Mouse (Mus musculus): Measurements from ENCODE around the gene Olfr19. TPM values are rescaled to one million over a fixed set of nuclear protein-coding genes. Genes with fewer than 3 reads are reported as not detected.

The Olfr19 gene
- polyA plus RNA-seq, 1 experiment: not detected

DNA sequence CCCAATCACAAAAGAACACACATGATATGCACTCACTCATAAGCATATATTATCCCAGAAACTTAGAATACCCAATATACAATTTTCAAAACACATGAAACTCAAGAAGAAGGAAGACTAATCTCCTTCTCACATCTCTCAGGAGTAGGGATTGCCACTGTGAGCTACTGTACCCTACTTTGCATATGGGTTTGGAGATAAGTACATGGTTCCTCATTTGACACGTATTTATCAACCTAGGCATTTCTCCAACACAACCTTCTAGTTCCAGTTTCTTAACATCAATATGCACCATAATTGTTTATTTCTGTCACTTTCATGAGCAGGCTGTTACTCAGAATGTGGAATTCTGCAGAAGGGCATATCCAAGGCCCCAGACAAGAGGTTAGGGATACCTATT lies 31.1 kb downstream of the Olfr19 start:
- Histone ChIP-seq H3ac (ENCODE audit: control insufficient read depth, insufficient read length) (no peak overlapping the region), H3K79me2 (ENCODE audit: control insufficient read depth, insufficient read depth) (no peaks in the 10 kb centered on the region), H3K27me3 (ENCODE audit: control insufficient read depth, insufficient read depth, insufficient read length) (no peaks in the 10 kb centered on the region), H3K4me3 (no peak overlapping the region), H3K36me3 (ENCODE audit: control insufficient read depth, insufficient read depth) (no peaks in the 10 kb centered on the region), H3K4me2 (ENCODE audit: low read depth) (no peak overlapping the region)
- TF ChIP-seq POLR2A (IDR thresholded peaks at IDR 0.05; ENCODE audit: insufficient read length, low read depth) (no peak), MYOD1 (IDR thresholded peaks at IDR 0.05; ENCODE audit: control insufficient read depth in 1 of 3, insufficient read length in 2 of 3, low read depth in 2 of 3) (no peak), TCF3 (IDR thresholded peaks at IDR 0.05; ENCODE audit: insufficient read length, low read depth) (no peak), SRF (IDR thresholded peaks at IDR 0.05; ENCODE audit: control insufficient read depth, insufficient read length, low read depth) (no peak), MAX (IDR thresholded peaks at IDR 0.05; ENCODE audit: low read depth) (no peak), E2F4 (IDR thresholded peaks at IDR 0.05; ENCODE audit: insufficient read depth) (no peak), MYOG (IDR thresholded peaks at IDR 0.05; ENCODE audit: control insufficient read depth in 1 of 3, insufficient read depth in 1 of 3, insufficient read length in 2 of 3, low read depth in 2 of 3) (no peak), CEBPB (IDR thresholded peaks at IDR 0.05; ENCODE audit: insufficient read depth, poor library complexity, severe bottlenecking) (no peak), TCF12 (IDR thresholded peaks at IDR 0.05; ENCODE audit: insufficient read depth, poor library complexity, severe bottlenecking) (no peak), REST (IDR thresholded peaks at IDR 0.05; ENCODE audit: insufficient read depth, insufficient read length) (no peak), USF1 (IDR thresholded peaks at IDR 0.05; ENCODE audit: low read depth) (no peak)

DNA sequence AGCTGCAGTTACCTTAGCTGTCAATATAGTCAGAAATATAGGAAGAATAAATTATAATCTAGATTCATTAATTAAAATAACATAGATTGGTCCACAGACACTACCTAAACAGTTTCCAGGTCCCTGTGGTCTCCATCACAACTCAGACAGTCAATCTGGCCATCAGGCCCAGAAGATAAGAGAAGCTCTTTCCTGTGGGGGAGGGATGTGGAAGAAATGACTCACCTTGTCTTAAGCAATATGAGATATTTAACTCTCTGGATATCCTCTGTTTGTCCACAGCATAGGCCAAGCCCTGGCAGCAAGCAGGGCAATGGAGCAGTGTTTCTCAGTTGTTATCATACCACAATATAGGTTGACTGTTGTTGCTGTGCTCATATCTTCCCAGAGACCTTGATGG lies 42.5 kb downstream of the Olfr19 start:
- Histone ChIP-seq H3K4me3 (no peak overlapping the region), H3K27me3 (ENCODE audit: control insufficient read depth, insufficient read depth, insufficient read length) (no peaks in the 10 kb centered on the region), H3ac (ENCODE audit: control insufficient read depth, insufficient read length) (no peak overlapping the region), H3K79me2 (ENCODE audit: control insufficient read depth, insufficient read depth) (no peaks in the 10 kb centered on the region), H3K4me2 (ENCODE audit: low read depth) (no peak overlapping the region), H3K36me3 (ENCODE audit: control insufficient read depth, insufficient read depth) (no peaks in the 10 kb centered on the region)
- TF ChIP-seq TCF12 (IDR thresholded peaks at IDR 0.05; ENCODE audit: insufficient read depth, poor library complexity, severe bottlenecking) (no peak), REST (IDR thresholded peaks at IDR 0.05; ENCODE audit: insufficient read depth, insufficient read length) (no peak), SRF (IDR thresholded peaks at IDR 0.05; ENCODE audit: control insufficient read depth, insufficient read length, low read depth) (no peak), POLR2AphosphoS2 (IDR thresholded peaks at IDR 0.05; ENCODE audit: insufficient read length, low read depth) (no peak), TCF3 (IDR thresholded peaks at IDR 0.05; ENCODE audit: insufficient read length, low read depth) (no peak), MAX (IDR thresholded peaks at IDR 0.05; ENCODE audit: low read depth) (no peak), CEBPB (IDR thresholded peaks at IDR 0.05; ENCODE audit: insufficient read depth, poor library complexity, severe bottlenecking) (no peak), MYOD1 (IDR thresholded peaks at IDR 0.05; ENCODE audit: control insufficient read depth in 1 of 3, insufficient read length in 2 of 3, low read depth in 2 of 3) (no peak), POLR2A (IDR thresholded peaks at IDR 0.05; ENCODE audit: insufficient read length, low read depth) (no peak), USF1 (IDR thresholded peaks at IDR 0.05; ENCODE audit: low read depth) (no peak), MYOG (IDR thresholded peaks at IDR 0.05; ENCODE audit: control insufficient read depth in 1 of 3, insufficient read depth in 1 of 3, insufficient read length in 2 of 3, low read depth in 2 of 3) (no peak), E2F4 (IDR thresholded peaks at IDR 0.05; ENCODE audit: insufficient read depth) (no peak)

Other genes with a start within 250 kb of the Olfr19 start
- gene Fgd4, start 75.9 kb downstream of the Olfr19 start, polyA plus RNA-seq (2012; fragmentation: generic; extraction: Trizol): 0.11 TPM
- gene Spag6l, start 153.1 kb upstream of the Olfr19 start, polyA plus RNA-seq (2012; fragmentation: generic; extraction: Trizol): not detected
- gene Igll1, start 187.6 kb upstream of the Olfr19 start, polyA plus RNA-seq (2012; fragmentation: generic; extraction: Trizol): not detected
- gene Top3b, start 194.3 kb upstream of the Olfr19 start, polyA plus RNA-seq (2012; fragmentation: generic; extraction: Trizol): 50.6 TPM
- gene Vpreb1, start 194.4 kb upstream of the Olfr19 start, polyA plus RNA-seq (2012; fragmentation: generic; extraction: Trizol): 0.83 TPM
- 17.9 TPM for gene Ppm1f, start 220.1 kb upstream of the Olfr19 start, polyA plus RNA-seq (2012; fragmentation: generic; extraction: Trizol)

All from myocyte (in vitro differentiated cells).